Mouse (Mus musculus) thymus, adult 2 months (tissue): ENCODE results near the gene Poc1a. TPM values are rescaled to one million over a fixed set of nuclear protein-coding genes. Genes with fewer than 3 reads are reported as not detected.

Source experiments
- DNase-seq: peaks from one replicate; pipeline ENCODE4 v3.0.0; 2021
- H3K27ac ChIP-seq: fragments of 200-500 bp; 2 replicates; pipeline ENCODE4 v1.5.1; 2012; ENCODE audit warnings: low read length, control low read depth; ENCODE audit not compliant: control insufficient read depth, insufficient read depth
- H3K27me3 ChIP-seq: fragments of 200-500 bp; 2 replicates; pipeline ENCODE4 v1.6.1; 2012; ENCODE audit warnings: mild to moderate bottlenecking, low read length, moderate library complexity, mixed read lengths; ENCODE audit not compliant: control insufficient read depth, insufficient read depth
- H3K36me3 ChIP-seq: fragments of 200-500 bp; 2 replicates; pipeline ENCODE4 v1.6.1; 2012; ENCODE audit warnings: mild to moderate bottlenecking, low read length, moderate library complexity; ENCODE audit not compliant: control insufficient read depth, insufficient read depth
- H3K4me1 ChIP-seq: fragments of 200-500 bp; replicated peaks from 2 replicates; pipeline ENCODE4 v1.6.1; 2012; ENCODE audit warnings: low read length; ENCODE audit not compliant: control insufficient read depth, insufficient read depth
- H3K4me3 ChIP-seq: fragments of 200-500 bp; 2 replicates; pipeline ENCODE4 v1.5.1; 2012; ENCODE audit warnings: mild to moderate bottlenecking, low read length, control low read depth, moderate library complexity; ENCODE audit not compliant: control insufficient read depth, insufficient read depth
- CTCF ChIP-seq: fragments of 200-500 bp; IDR thresholded peaks from 2 replicates; pipeline ENCODE4 v1.5.1; 2012; ENCODE audit warnings: mild to moderate bottlenecking, control low read depth, low read length, moderate library complexity, borderline replicate concordance; ENCODE audit not compliant: control insufficient read depth, poor library complexity, insufficient read depth; ENCODE audit errors: extremely low read depth
- POLR2A ChIP-seq: fragments of 200-500 bp; IDR thresholded peaks from 2 replicates; pipeline ENCODE4 v1.6.1; 2012; ENCODE audit warnings: mild to moderate bottlenecking, low read length, control low read depth, moderate library complexity; ENCODE audit not compliant: control insufficient read depth, poor library complexity, insufficient read depth; ENCODE audit errors: extremely low read depth
- WGBS: fragments of 180-500 bp; shearing (Covaris S2); methylation state at CpG from one replicate; pipeline ENCODE4 v1.1.7; 2018; 5-methylcytosine and 5-hydroxymethylcytosine counted together
- polyA plus RNA-seq: library from polyadenylated mRNA; depleted of rRNA; stranded (reverse); fragments of >200 nt; gene quantifications from 2 replicates; pipeline ENCODE4 v1.2.3, GENCODE M21; 2012; rRNA removed

Poc1a gene
- polyA plus RNA-seq, 1 experiment: 30.2 TPM

DNA sequence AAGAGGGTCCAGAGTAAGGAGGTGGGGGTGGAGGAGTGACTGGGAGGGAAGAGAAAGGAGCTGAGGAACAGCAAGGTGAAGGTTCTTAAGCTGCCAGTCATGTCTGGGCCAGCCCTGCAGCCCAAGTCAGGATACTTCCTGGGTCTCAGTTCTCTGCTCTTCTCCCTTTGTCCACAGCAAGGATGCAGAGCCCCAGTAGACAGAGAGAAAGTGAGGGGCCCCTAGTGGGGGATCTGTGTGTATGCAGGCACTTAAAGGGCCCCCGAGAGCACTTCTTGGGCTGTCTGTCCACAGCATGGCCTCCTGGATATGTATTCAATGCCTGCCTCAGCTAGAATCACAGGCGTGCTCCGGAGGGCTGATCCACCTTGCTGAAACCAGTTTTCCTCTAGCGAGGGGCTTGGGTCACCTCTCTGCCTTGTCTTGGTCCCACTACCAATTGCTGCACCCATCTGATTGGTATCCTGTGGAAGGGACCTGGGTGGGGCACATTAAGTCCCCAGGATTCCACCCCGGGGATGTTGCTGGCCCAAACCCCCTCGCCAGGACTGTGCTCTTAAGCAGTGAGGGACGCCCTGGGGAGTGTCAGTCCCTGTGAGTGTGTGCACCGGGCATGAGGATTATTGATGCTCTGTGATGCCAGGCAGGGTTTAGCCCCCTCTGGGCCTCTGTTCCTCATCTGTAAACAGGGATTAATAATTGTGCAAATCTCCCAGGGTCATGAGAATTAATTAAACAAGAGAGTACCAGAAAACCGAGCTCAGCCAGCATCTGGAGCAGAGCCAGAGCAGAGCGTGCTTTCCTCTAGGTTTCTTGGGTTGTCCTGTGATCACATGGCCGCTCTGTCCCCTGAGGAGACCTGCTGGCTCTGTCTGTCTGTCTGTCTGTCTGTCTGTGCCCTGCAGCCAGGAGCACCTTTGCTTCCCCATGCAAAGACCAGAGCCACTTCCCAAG is 114.1 kb downstream of the Poc1a start:
- no peak for TF ChIP-seq POLR2A
- TF ChIP-seq CTCF: no peak
- peak; percentile 38 for DNase-seq
- no peaks in the 10 kb centered on the region for H3K27me3 ChIP-seq
- H3K27ac ChIP-seq: no peak overlapping the region
- peaks cover 6% of the 10 kb centered on the region for H3K4me1 ChIP-seq
- 84% methylated on average over 11 of the region's 11 CpGs for WGBS
- H3K36me3 ChIP-seq: no peaks in the 10 kb centered on the region
- H3K4me3 ChIP-seq: no peak overlapping the region

DNA sequence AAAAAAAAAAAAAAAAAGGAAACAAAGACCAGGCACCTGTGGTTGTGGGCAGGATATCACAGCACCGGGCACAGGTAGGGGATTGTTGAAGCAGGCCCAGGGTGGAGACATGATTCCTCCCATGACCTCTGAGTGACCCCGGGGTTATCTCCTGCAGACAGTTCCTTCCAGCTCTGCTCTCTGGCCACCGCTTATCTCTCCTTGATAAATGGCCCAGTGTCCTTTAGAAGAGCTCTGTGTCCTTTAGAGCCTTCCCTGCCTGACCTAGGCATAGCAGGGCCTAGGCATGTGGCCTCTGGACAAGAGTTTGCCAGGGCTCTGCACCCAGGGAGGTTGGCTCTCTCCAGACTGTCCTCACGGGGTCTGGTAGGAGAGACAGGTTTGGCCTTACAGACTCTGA is 116.9 kb downstream of the Poc1a start:
- H3K4me3 ChIP-seq: no peak overlapping the region
- no peaks in the 10 kb centered on the region for H3K27me3 ChIP-seq
- 66% methylated on average over 4 of the region's 4 CpGs for WGBS
- H3K36me3 ChIP-seq: no peaks in the 10 kb centered on the region
- no peak for TF ChIP-seq CTCF
- no peak for TF ChIP-seq POLR2A
- peaks cover 6% of the 10 kb centered on the region for H3K4me1 ChIP-seq
- no peak overlapping the region for H3K27ac ChIP-seq
- DNase-seq: no peak

DNA sequence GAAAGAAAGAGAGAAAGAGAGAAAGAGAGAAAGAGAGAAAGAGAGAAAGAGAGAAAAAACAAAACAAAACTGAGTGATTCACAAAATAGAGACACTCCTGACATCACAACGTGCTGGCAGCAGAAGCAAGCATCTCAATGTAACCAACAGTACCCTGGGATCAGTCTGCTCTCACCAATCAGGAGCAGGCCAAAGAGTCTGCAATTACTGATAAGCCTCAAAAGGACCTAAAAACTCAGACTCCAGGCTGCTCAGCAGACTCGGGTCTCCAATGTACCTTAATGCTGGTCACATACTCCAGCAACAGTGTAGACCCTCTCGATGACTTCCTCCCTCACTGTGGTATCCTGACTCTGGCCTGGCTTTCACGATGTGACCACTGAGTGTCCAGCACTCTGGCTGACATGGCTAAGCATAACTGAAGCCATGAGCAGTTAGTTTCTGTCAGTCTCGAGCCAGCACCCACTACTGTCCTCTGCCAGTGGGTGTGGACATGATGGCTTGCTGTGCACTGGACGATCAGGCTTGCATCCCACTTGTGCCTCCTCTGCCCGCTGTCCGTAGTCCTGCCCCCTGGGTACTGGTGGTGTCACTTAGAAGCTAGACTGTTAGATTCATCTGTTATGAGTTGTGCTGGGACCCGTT is 117.9 kb downstream of the Poc1a start:
- H3K4me3 ChIP-seq: no peak overlapping the region
- no peak for DNase-seq
- 77% methylated on average over 9 of the region's 9 CpGs for WGBS
- TF ChIP-seq POLR2A (no peak), CTCF (no peak)
- H3K36me3 ChIP-seq: no peaks in the 10 kb centered on the region
- no peak overlapping the region for H3K27ac ChIP-seq
- peaks cover 6% of the 10 kb centered on the region for H3K4me1 ChIP-seq
- no peaks in the 10 kb centered on the region for H3K27me3 ChIP-seq

DNA sequence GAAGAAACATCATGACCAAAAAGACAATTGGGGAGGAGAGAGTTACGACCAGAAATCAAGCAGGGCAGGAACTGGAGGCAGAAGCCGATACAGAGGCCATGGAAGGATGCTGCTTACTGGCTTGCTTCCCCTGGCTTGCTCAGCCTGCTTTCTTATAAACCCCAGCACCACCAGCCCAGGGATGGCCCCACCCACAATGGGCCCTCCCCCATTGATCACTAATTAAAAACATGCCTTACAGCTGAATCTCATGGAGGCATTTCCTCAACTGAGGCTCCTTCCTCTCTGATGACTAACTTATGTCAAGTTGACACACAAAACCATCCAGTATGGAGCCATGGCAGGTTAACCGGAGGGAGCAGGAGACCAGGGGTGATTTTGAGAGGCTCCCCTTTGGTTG is 118.9 kb downstream of the Poc1a start:
- no peaks in the 10 kb centered on the region for H3K4me1 ChIP-seq
- no peak for DNase-seq

More for the DNA sequence above, 118.9 kb downstream of the Poc1a start:
- no peak overlapping the region for H3K27ac ChIP-seq
- WGBS: 95% methylated on average over 3 of the region's 3 CpGs
- H3K36me3 ChIP-seq: no peaks in the 10 kb centered on the region
- no peaks in the 10 kb centered on the region for H3K27me3 ChIP-seq
- TF ChIP-seq POLR2A: no peak
- TF ChIP-seq CTCF: no peak
- H3K4me3 ChIP-seq: no peak overlapping the region

Other genes starting within 250 kb of the Poc1a start
- 2.4 and 3.2 TPM in 2 replicates for gene Col6a4, start 184.3 kb upstream of the Poc1a start, polyA plus RNA-seq
- 13.1 and 17.9 TPM in 2 replicates for gene Glyctk, start 122.9 kb upstream of the Poc1a start, polyA plus RNA-seq
- 95.8 and 111 TPM in 2 replicates for gene Wdr82, start 110.1 kb upstream of the Poc1a start, polyA plus RNA-seq
- gene Ppm1m, start 81.3 kb upstream of the Poc1a start, polyA plus RNA-seq: 53.9 and 58.6 TPM in 2 replicates
- gene Twf2, start 78.0 kb upstream of the Poc1a start, polyA plus RNA-seq: 145 and 176 TPM in 2 replicates
- gene Tlr9, start 58.5 kb upstream of the Poc1a start, polyA plus RNA-seq: 17.1 and 17.4 TPM in 2 replicates
- 87.5 and 94.8 TPM in 2 replicates for gene Alas1, start 32.4 kb upstream of the Poc1a start, polyA plus RNA-seq
- 75.3 and 86.0 TPM in 2 replicates for gene Dusp7, start 87.6 kb downstream of the Poc1a start, polyA plus RNA-seq
- gene Rpl29, start 148.4 kb downstream of the Poc1a start, polyA plus RNA-seq: 524 and 548 TPM in 2 replicates
- 11.0 and 12.5 TPM in 2 replicates for gene Acy1, start 157.3 kb downstream of the Poc1a start, polyA plus RNA-seq
- gene Abhd14b, start 166.4 kb downstream of the Poc1a start, polyA plus RNA-seq: 21.6 and 29.3 TPM in 2 replicates
- 18.1 and 19.8 TPM in 2 replicates for gene Abhd14a, start 166.6 kb downstream of the Poc1a start, polyA plus RNA-seq
- 45.1 and 59.9 TPM in 2 replicates for gene Pcbp4, start 172.2 kb downstream of the Poc1a start, polyA plus RNA-seq
- gene Gpr62, start 184.9 kb downstream of the Poc1a start, polyA plus RNA-seq: 0.31 and 0.47 TPM in 2 replicates
- 57.8 and 58.8 TPM in 2 replicates for gene Rrp9, start 194.9 kb downstream of the Poc1a start, polyA plus RNA-seq
- gene Parp3, start 195.9 kb downstream of the Poc1a start, polyA plus RNA-seq: 57.4 and 69.5 TPM in 2 replicates
- gene Iqcf1, start 218.9 kb downstream of the Poc1a start, polyA plus RNA-seq: not detected in 2 replicates
- not detected in 2 replicates for gene Iqcf5, start 233.5 kb downstream of the Poc1a start, polyA plus RNA-seq